Mouse (Mus musculus) ES-CJ7 (cell line): ENCODE data around the gene Tecpr1.

ENCODE experiments used
- DNase-seq: peaks from one replicate; pipeline ENCODE4 v3.0.0; 2011; ENCODE audit warnings: low read depth, low spot score

Gene Tecpr1

DNA sequence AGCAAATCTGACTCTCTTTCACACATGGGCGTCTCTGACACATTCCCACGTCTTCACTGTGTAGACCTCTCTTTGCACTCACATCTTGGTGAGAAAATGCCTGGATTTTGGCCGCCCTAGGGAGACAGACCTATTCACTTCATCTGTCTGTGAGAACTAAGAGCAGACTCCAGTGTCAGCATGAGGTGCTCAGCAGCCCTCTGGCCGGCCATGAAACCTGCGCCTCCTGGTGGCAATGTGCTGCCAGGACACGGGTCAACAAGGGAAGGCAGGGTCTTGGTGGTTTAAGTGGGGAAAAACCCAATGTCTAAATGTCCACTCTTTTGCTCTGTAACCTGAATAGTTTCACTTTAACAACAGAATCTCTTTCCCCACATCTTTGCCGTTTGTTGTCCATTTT is 9.0 kb downstream of the Tecpr1 start:
- DNase-seq = peak; percentile 76

DNA sequence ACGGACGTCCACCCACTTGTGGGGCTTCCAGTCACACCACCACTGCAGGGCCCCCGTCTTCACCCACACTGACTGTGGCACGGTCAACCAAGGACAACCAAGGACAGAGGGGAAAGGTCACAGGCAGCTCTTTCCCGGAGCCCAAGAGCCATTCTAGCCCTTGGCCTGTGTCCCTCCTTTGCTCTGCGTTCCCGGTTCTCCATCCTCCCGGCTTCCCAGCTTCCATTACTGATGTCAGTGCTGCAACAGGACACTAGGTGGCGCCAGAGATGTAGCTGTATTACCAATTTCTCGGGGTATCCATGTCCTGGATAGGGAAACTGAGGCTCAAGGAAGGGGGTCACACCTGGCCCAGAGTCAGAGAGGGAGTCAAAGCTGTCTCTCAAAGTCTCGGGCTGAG is 15.9 kb downstream of the Tecpr1 start:
- peak; percentile 53 for DNase-seq

GRCm38 (mm10) chr5:144206069-144206468 is 17.3 kb downstream of the Tecpr1 start:
- no peak for DNase-seq

DNA sequence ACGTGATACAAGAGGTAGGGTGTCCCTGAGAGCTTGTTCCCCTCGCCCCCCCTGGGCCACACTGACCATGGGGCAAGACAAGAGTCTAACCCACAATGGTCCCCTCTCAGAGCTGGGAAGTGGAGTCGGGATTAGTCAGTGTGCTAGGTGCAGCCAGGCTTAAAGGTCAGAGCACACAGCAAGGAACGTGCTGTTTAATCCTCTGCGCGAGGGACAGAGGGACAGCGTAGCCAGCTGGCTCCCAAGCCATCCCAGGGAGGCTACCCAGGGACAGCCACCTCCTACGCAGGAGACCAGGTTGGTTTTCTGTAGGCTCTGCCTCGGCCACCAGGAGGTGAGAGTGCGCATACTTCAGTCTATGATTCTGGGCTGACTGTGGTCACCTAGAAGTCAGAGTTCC is 18.5 kb downstream of the Tecpr1 start:
- no peak for DNase-seq

DNA sequence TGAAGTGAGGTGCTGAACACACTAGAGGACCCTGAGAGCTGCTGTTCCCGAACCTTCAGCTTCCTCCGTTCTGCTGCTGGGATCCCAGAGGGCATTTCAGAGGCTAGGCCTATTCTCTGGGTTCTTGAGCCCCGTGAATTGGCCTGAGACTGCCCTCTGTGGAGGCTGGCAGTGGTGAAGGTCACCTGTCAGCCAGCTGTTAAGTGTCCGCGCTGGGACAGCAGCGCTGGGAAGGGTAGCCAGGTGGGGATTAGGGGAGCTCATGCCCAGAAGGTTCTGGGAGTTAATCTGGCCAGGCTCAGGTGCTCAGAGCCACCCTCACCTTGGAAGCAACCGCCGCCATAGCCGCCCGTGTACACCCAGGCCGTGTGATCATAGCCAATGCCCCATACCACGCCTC is 19.1 kb downstream of the Tecpr1 start:
- no peak for DNase-seq

DNA sequence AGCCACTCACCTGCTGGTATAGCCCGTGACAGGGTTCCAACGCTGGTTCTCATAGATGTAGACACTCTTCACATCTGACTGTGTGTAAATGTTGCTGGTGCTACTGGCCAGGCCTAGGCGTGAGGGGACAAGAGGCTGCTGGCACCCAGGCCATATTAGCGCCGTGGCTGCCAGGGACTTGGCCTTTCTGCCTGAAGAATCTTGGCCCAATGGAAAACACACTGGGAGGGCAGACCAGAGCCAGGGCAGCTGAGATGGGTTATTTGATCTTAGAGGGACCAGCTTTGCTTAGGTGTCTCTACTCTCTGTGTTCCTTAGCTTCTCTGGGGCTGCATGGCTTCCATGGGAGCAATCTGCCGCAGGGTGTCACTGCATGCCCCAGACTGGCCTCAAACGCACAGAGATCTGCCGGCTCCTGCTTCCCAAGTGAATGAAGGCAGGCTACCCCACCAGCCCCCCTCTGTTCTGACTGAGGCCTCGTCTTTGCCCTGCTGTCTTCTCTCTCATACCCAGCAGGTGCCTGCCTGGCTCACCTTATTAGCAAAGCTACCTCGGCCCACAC is 19.9 kb downstream of the Tecpr1 start:
- no peak for DNase-seq

DNA sequence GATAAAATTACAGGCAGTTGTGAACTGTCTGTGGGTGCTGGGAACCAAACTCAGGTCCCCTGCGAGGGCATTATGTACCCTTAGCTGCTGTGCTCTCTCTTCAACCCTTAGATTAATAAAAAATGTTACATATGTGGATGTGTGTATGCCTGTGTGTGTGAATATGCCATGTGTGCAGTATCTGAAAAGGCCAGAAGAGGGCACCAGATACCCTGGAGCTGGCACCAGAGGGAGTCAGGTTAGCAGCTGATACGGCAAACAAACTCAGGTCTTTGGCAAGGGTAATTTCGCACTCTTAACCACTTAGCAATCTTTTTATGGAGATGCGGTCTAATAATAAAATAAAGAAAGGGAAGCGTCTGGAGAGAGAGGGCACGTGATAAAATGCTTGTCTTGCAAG is 21.0 kb downstream of the Tecpr1 start:
- no peak for DNase-seq

DNA sequence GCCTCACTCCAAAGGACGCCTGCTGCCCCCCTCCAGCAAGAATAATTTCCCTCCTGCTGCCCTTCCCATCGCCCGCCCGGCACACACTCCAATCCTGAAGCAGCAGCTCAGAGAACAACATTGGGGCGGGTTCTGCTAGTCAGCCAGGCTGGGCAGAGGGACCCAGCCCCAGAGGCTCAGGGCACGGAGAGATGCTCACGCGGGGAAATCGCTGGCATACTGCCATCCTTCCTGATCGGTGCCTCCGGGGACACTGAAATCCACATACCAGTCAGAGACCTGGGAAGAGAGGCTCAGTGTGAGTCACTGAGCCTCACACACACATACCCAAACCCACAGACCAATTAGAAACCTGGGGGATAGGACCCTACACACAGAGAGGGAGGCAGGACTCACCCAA is 22.8 kb downstream of the Tecpr1 start:
- DNase-seq = no peak

- DNase-seq = no peak
Observed at GRCm38 (mm10) chr5:144195567-144195966, 27.8 kb downstream of the Tecpr1 start.

DNA sequence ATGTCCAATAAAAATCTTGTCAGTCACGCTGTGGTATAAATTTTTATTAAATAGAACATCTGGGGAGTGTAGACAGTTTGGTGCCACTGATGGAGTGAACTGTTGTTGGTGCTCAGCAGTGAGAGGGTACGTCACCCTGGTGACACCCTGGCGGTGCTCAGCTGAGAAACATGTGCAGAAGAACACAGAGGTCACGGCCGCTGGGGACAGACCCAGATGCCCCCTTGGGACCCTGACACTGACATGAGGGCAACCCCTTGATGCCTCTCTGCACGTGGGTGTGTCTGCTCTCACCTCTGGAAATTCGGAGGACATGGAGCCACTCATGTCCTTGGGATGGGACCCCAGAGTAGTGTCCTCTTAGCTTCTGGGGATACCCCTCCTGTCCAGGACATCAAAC is 29.0 kb downstream of the Tecpr1 start:
- DNase-seq = no peak

DNA sequence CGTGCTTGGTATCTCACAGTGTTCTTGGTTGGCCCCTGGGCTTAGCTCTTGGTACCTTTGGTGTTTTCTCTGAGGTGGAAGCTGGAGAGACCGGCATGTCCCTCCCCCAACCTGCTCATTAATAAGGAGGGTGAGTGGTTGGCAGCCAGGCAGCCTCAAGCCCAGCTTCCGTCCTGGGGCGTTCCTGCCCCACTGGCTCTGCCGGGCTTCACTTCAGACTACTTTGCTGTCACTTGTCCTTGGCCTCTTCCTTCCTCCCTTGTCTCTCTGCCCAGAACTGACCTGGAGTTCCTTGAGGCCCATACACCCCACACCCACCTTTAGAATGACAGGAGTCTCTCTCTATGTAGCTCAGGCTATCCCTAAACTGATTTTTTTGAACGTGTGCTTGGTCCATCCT is 30.7 kb downstream of the Tecpr1 start:
- no peak for DNase-seq

DNA sequence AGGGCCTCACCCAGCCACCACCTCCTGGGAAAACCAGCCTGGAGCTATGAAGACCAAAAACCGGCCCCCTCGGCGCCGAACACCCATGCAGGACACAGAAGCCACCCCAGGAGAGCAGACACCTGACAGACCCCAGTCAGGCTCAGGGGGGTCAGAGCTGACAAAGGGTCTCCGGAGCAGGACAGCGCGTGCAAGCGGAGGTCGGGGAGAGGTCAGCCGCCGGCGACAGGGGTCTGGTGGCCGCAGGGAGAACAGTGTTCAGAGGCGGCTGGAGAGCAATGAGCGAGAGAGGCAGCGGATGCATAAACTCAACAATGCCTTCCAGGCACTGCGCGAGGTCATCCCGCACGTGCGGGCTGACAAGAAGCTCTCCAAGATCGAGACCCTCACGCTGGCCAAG is 32.4 kb downstream of the Tecpr1 start:
- no peak for DNase-seq

DNA sequence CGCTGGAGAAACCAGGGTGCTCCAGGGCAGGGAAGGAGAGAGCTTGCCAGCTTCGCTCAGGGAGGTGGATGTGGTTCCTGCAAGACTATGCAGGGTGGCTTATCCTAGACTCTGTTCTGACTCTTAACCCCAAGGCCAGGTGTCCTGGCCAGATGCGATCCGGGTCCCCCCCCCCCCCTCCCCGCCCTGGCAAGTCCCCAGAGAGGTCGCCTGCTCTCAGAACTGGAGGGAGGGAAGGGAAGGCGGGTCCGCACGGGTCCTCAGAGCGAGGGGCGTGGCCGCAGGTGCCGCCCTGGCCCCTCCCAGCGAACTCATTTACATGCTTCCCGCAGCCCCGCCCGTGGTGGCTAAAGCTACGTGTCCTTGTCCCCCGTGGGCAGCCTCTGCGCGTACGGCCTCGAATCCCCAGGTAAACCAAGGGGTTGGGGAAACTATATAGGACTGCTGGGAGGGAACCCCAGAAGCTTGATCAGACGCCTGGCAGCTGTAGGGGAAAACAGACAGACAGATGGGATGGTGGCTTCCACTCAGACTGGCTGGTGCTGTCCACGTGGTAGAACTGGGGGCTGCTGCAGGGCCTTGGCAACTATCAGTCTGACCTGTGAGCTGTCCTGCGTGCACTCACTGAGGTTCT is 33.3 kb downstream of the Tecpr1 start, which contains the start of gene Bhlha15:
TSS of gene Bhlha15 (plus strand) at position 337 of the 634 bp plus-strand sequence.
- peak; percentile 53 for DNase-seq

DNA sequence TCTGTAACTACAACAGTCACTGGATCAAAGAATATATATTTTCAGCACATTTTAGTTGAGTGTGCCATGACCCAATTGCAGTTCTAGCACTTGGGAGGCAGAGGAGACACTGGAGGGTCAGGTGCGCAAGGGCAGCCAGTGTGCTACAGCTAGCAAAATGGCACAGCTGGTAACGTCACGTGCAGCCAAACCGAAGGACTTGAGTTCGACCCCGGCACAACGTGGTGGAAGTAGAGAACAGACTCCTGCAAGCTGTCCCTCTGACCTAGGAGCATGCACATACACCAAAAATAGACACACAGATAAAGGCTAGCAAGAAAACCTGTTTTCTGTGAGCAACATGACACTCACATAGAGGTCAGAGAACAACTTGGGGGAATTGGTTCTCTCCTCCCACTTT is 34.1 kb downstream of the Tecpr1 start:
- DNase-seq = no peak

- no peak for DNase-seq
Observed at GRCm38 (mm10) chr5:144188422-144188821, 35.0 kb downstream of the Tecpr1 start.

DNA sequence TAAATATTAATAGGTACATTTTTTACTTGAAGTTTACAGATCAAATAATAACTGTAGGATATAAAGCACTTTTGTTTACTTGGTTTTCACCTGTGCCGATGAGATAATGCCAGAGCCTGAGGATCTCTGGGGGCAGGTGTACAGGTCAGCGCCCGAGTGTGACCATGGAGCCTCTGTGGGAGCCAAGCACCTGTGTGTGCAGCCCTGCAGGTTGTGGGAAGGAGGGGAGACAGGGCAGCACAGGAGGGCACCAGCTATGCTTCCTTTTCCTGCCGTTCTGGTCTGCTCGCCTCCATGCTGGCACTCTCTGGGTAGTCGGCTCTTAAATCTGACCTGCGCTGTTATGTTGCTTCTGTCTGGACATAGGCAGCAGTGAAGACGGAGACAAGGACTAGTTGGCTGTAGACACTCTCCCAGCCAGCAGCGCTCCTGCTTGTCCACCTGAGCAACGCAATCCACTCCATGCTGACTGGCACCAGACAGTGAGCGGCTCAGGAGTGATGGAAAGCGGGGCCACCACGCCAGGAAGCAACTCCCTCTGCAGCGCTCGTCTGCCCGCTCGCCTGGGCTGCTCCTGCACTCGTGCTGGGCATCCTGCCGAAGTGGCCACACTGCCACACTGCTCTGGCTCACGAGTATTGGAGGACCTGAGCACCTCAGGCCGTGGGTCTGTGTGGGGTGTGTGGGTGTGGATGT is 38.9 kb downstream of the Tecpr1 start:
- no peak for DNase-seq

GRCm38 (mm10) chr5:144183647-144184335 is 39.6 kb downstream of the Tecpr1 start:
- peak; percentile 85 for DNase-seq

GRCm38 (mm10) chr5:144183248-144183559 is 40.2 kb downstream of the Tecpr1 start:
- peak; percentile 50 for DNase-seq

DNA sequence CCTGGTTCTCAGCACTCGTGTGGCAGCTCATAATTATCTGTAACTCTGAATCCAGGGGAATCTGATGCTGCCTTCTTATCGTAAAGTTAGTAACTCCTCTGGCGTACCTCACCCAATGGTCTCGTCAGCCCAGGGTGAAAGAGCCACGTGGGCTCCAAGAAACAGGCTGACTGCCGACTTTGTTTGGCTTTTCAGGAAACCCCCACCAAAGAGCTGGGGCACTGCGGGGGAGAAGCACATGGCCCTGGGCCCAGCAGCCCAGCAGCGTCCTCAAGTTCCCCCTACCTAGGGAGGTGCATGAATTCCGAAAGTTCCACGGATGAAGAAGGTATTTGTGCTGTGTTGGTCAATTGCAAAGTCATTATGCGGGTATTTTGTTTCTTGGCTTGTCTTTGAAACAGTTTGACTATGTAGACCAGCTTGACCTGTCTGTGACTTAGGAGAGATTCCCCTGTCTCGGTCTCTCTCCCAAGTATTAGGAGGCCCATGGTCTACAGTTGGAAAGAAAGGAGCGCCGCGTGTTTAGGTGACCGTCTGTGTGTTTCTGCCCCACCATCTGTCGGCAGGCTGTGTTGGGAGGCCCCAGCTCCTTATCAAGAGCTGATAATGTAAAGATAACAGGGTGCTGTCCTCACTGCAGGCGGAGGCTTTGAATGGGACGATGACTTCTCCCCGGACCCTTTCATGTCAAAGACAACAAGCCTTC is 40.7 kb downstream of the Tecpr1 start:
- peak; percentile 28 for DNase-seq

- no peak for DNase-seq
Observed at GRCm38 (mm10) chr5:144181249-144181648, 42.2 kb downstream of the Tecpr1 start.

GRCm38 (mm10) chr5:144178216-144178615 is 45.2 kb downstream of the Tecpr1 start:
- DNase-seq = no peak

DNA sequence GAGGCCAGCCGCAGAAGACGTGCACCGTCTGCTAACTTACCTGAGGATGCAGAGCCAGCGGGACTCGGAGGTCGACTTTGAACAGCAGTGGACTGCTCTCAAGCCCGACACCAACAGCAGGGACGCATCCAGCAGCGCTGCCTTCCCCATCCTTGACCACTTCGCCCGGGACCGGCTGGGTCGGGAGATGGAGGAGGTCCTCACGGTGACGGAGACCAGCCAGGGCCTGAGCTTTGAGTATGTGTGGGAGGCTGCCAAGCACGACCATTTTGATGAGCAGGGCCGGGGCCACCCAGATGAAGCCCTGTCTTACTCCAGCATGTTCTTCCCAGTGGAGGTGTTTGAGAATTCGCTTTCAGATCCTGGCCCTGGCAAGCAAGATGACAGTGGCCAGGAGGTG is 49.8 kb downstream of the Tecpr1 start:
- DNase-seq = no peak
